Mouse (Mus musculus) stomach, postnatal 0 days (tissue): ENCODE measurements at regions not wholly inside any gene's neighbourhood (a gene's known extent, or its start where the extent isn't known, plus 50 kb on each side); places are given as distances from the start of the nearest gene placed in this dataset.

Experiments used
- ATAC-seq: fragments of 200-750 bp; cut with Nextera tagmentation; 2 replicates; pipeline ENCODE4 v1.8.0; 2017; ENCODE audit not compliant: low FRiP score, low TSS enrichment
- DNase-seq: peaks from one replicate; pipeline ENCODE4 v3.0.0-alpha.2; 2016; ENCODE audit warnings: low spot score
- H3K27ac ChIP-seq: fragments of 300-500 bp; sonication (generic); replicated peaks from 2 replicates; pipeline ENCODE4 v1.5.1; 2014; ENCODE audit warnings: mild to moderate bottlenecking, control low read depth
- H3K27me3 ChIP-seq: fragments of 300-500 bp; sonication (generic); 2 replicates; pipeline ENCODE4 v1.6.1; 2014; ENCODE audit warnings: low read length; ENCODE audit not compliant: control insufficient read depth, insufficient read depth
- H3K36me3 ChIP-seq: fragments of 300-500 bp; sonication (generic); 2 replicates; pipeline ENCODE4 v1.6.1; 2014; ENCODE audit warnings: low read length, mixed read lengths; ENCODE audit not compliant: control insufficient read depth, insufficient read depth
- H3K4me1 ChIP-seq: fragments of 300-500 bp; sonication (generic); replicated peaks from 2 replicates; pipeline ENCODE4 v1.6.1; 2014; ENCODE audit warnings: antibody characterized with exemption; ENCODE audit not compliant: control insufficient read depth, insufficient read depth
- H3K4me2 ChIP-seq: fragments of 300-500 bp; sonication (generic); replicated peaks from 2 replicates; pipeline ENCODE4 v1.6.1; 2014; ENCODE audit warnings: low read depth, mild to moderate bottlenecking, control low read depth, moderate library complexity
- H3K4me3 ChIP-seq: fragments of 300-500 bp; sonication (generic); 2 replicates; pipeline ENCODE4 v1.5.1; 2014; ENCODE audit warnings: low read depth, low read length, control low read depth
- H3K9ac ChIP-seq: fragments of 300-500 bp; sonication (generic); 2 replicates; pipeline ENCODE4 v1.6.1; 2014; ENCODE audit warnings: mild to moderate bottlenecking, low read length, control low read depth, mixed read lengths
- H3K9me3 ChIP-seq: fragments of 300-500 bp; sonication (generic); 2 replicates; pipeline ENCODE4 v1.6.1; 2016; ENCODE audit warnings: low read length; ENCODE audit not compliant: control insufficient read depth
- CTCF ChIP-seq: IDR thresholded peaks from 2 replicates; pipeline ENCODE4 v1.5.1; 2016; ENCODE audit warnings: antibody characterized with exemption, low read depth, mild to moderate bottlenecking, moderate library complexity
- EP300 ChIP-seq: optimal IDR thresholded peaks from 2 replicates; pipeline ENCODE3; 2016; ENCODE audit warnings: antibody characterized with exemption
- whole genome bisulfite sequencing: fragments of 180-500 bp; shearing (Covaris S2); extraction: QIAGEN DNeasy Blood & Tissue Kit; methylation state at CpG from one replicate; pipeline ENCODE4 v1.1.7; 2014; 5-methylcytosine and 5-hydroxymethylcytosine counted together

DNA sequence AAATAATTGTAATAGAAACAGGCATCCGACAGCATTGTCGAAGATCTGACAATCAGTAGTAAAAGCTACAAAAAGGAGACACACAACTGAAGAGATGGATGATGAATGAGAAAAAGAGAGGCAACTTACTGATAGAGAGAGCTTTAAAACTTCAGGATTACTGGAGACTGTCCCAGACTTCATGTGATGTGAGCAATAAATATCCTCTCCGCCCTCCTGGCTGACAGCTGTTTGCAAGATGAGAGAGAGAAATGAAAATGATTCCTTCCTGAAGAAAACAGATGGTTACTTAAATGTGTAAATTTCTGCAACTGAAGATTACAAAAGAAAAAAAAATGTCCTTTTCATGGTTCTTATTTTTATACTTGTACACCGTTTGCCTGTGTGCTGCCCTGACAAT lies 306.7 kb upstream of the Ncam2 start:
- Histone ChIP-seq H3K27ac (no peak overlapping the region), H3K9me3 (no peaks in the 10 kb centered on the region), H3K27me3 (no peaks in the 10 kb centered on the region), H3K36me3 (no peaks in the 10 kb centered on the region), H3K9ac (no peak overlapping the region), H3K4me3 (no peak overlapping the region), H3K4me1 (no peaks in the 10 kb centered on the region), H3K4me2 (no peak overlapping the region)
- no peak for ATAC-seq
- 68% methylated on average over 4 of the region's 4 CpGs for WGBS
- TF ChIP-seq CTCF (no peak), EP300 (no peak)
- DNase-seq, result no peak

DNA sequence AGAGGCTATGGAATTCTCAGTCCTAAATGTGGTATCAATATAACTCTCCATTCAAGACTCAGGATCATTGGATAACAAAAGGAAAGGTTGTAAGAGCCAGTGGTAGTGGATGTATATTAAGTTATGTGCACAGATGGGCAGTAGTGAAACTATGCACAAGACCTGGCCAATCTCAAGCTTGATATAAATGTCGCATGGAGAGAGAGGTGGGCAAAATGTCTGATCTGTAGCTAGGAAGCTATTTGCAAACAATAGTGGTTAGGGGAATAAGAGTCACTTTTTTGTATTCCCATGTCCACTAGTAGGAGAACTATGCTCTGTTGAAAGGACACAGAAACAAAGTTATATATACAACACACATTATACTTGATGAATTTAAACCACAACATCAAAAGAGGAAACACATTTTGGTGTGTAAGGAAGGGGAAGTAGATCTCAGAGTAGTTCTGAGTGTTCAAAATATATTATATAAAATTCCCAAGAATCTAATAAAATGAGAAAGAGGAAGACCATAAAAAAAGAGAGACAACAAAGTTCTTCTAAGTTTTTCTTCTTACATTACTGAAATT lies 279.7 kb upstream of the Ncam2 start:
- TF ChIP-seq CTCF (no peak), EP300 (no peak)
- no peaks in the 10 kb centered on the region for H3K4me1 ChIP-seq
- no peak overlapping the region for H3K9ac ChIP-seq
- WGBS, result 90% methylated on average over 1 of the region's 1 CpGs
- H3K4me2 ChIP-seq, result no peak overlapping the region
- ATAC-seq, result no peak
- H3K36me3 ChIP-seq, result no peaks in the 10 kb centered on the region
- no peaks in the 10 kb centered on the region for H3K27me3 ChIP-seq
- DNase-seq, result no peak
- H3K4me3 ChIP-seq, result no peak overlapping the region
- no peak overlapping the region for H3K27ac ChIP-seq
- no peaks in the 10 kb centered on the region for H3K9me3 ChIP-seq

DNA sequence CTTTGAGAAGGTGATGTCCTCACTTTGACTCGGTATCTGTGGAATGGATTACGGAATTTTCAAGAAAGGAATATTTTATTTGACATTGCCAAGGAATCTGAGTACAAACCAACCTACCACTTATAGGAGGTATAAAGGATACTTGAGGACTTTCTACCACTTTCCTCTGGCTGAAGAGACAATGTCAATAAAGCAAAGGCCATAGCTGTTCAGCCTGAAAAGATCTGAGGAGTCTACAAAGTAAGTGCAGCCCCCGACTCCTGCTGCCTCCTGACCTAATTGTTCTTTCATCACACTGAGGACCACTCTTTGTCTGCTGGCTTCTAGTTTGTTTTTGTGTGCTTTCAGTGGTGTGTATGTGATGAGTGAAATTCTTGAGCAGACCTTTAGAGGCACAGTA lies 269.5 kb upstream of the Ncam2 start:
- H3K27me3 ChIP-seq, result no peaks in the 10 kb centered on the region
- ATAC-seq (no peak), DNase-seq (no peak)
- no peak overlapping the region for H3K27ac ChIP-seq
- 72% methylated on average over 3 of the region's 3 CpGs for WGBS
- no peak overlapping the region for H3K4me2 ChIP-seq
- TF ChIP-seq CTCF, result no peak
- TF ChIP-seq EP300, result no peak
- H3K9ac ChIP-seq, result no peak overlapping the region
- H3K4me1 ChIP-seq, result no peaks in the 10 kb centered on the region
- H3K9me3 ChIP-seq, result no peaks in the 10 kb centered on the region
- no peaks in the 10 kb centered on the region for H3K36me3 ChIP-seq
- H3K4me3 ChIP-seq, result no peak overlapping the region

DNA sequence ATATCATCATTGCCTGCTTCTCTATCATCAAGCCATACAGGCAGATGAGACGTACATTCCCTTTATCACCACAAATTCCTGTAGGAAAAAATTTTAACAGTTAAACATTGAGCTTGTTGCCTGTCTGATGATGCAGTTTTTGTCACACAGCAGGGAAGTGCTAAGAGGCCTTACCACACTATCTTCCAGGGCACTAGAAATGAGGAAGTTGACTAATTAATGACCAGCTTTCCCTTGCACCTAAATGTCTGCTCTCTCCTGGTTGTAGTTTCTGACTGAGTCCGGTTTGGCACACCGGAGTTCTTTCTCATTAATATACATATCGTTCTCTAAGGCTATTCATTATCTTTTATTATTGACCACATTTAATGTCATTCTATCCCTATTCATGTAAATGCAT lies 269.0 kb upstream of the Ncam2 start:
- no peak for TF ChIP-seq EP300
- no peak for TF ChIP-seq CTCF
- Histone ChIP-seq H3K4me2 (no peak overlapping the region), H3K36me3 (no peaks in the 10 kb centered on the region), H3K9ac (no peak overlapping the region), H3K9me3 (no peaks in the 10 kb centered on the region), H3K4me3 (no peak overlapping the region), H3K27me3 (no peaks in the 10 kb centered on the region), H3K27ac (no peak overlapping the region), H3K4me1 (no peaks in the 10 kb centered on the region)
- 89% methylated on average over 4 of the region's 4 CpGs for WGBS
- ATAC-seq (no peak), DNase-seq (no peak)

DNA sequence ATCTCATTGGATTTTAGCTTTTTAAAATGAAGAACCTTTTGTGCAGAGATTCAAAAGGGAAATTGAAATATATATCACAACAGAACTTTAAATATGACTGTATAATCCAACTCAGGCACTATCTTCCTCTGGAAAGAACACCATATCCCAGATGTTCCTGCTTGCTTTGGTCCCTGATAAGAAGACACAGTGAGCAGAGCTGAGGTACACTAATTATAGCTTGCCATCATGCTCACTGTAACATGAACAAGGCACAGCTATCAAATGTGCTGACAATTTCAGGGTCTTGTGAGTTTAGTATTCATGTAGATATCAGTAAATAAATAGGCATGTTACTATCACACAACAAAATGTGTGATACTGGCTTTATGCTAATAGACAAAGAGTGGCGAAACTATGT lies 264.8 kb upstream of the Ncam2 start:
- H3K4me3 ChIP-seq, result no peak overlapping the region
- 73% methylated on average over 1 of the region's 1 CpGs for WGBS
- no peak for TF ChIP-seq EP300
- TF ChIP-seq CTCF, result no peak
- no peaks in the 10 kb centered on the region for H3K4me1 ChIP-seq
- no peaks in the 10 kb centered on the region for H3K36me3 ChIP-seq
- H3K9ac ChIP-seq, result no peak overlapping the region
- H3K27ac ChIP-seq, result no peak overlapping the region
- no peaks in the 10 kb centered on the region for H3K27me3 ChIP-seq
- DNase-seq (no peak), ATAC-seq (no peak)
- no peak overlapping the region for H3K4me2 ChIP-seq
- H3K9me3 ChIP-seq, result no peaks in the 10 kb centered on the region

DNA sequence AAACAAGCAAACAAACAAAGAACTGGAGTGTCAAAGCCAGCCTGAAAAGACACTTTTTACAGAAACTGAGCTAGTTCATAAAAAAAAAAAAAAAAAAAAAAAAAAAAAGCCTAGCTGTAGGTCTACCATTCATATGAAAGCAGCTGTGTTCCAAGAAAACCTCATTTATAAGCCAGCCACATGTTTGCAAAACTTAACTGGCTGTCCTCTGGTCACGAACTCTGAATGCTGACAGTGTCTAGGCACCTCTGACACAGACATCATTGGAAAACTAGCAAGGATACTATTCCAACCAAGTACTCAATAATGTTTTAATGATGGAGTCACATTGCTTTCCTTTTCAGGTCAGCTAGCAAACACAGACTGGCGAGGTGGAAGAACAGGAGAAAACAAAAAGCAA lies 238.4 kb upstream of the Ncam2 start:
- WGBS, result 54% methylated on average over 2 of the region's 2 CpGs
- H3K4me1 ChIP-seq, result no peaks in the 10 kb centered on the region
- H3K36me3 ChIP-seq, result no peaks in the 10 kb centered on the region
- no peak overlapping the region for H3K27ac ChIP-seq
- H3K27me3 ChIP-seq, result no peaks in the 10 kb centered on the region
- no peak for TF ChIP-seq CTCF
- TF ChIP-seq EP300, result no peak
- H3K9me3 ChIP-seq, result no peaks in the 10 kb centered on the region
- DNase-seq (no peak), ATAC-seq (no peak)
- H3K9ac ChIP-seq, result no peak overlapping the region
- no peak overlapping the region for H3K4me2 ChIP-seq
- no peak overlapping the region for H3K4me3 ChIP-seq
